Mouse (Mus musculus): Measurements from ENCODE around the gene Traf3ip1. TPM values are rescaled to one million over a fixed set of nuclear protein-coding genes. Genes with fewer than 3 reads are reported as not detected.

Traf3ip1 gene
- polyA plus RNA-seq, 1 experiment, result 20.0 TPM

- no peak overlapping the region for H3K4me3 ChIP-seq (replicated peaks; ENCODE audit: insufficient read depth, low read depth, low read length)
- no peak overlapping the region for H3K27ac ChIP-seq (ENCODE audit: insufficient read depth, low read length)
- no peaks in the 10 kb centered on the region for H3K27me3 ChIP-seq (ENCODE audit: control insufficient read depth, insufficient read depth, low read length)
- DNase-seq, result no peak
- no peaks in the 10 kb centered on the region; the same call in 1 of the 2 replicates for H3K4me1 ChIP-seq (ENCODE audit: control insufficient read depth, insufficient read depth, low read length)
- TF ChIP-seq CTCF (IDR thresholded peaks at IDR 0.05; ENCODE audit: borderline replicate concordance, insufficient read depth, low read depth, low read length), result no peak
- TF ChIP-seq POLR2A (IDR thresholded peaks at IDR 0.05; ENCODE audit: borderline replicate concordance, insufficient read depth, low read length), result no peak
- WGBS, result 80% methylated on average over 2 of the region's 2 CpGs
Measured at GRCm38 (mm10) chr1:91567269-91567668, 72.8 kb downstream of the Traf3ip1 start.

- H3K4me1 ChIP-seq (ENCODE audit: control insufficient read depth, insufficient read depth, low read length), result no peaks in the 10 kb centered on the region
- WGBS, result 81% methylated on average over 10 of the region's 10 CpGs
- no peak for TF ChIP-seq CTCF (IDR thresholded peaks at IDR 0.05; ENCODE audit: borderline replicate concordance, insufficient read depth, low read depth, low read length)
- no peak for TF ChIP-seq POLR2A (IDR thresholded peaks at IDR 0.05; ENCODE audit: borderline replicate concordance, insufficient read depth, low read length)
- H3K27me3 ChIP-seq (ENCODE audit: control insufficient read depth, insufficient read depth, low read length), result no peaks in the 10 kb centered on the region
- no peak overlapping the region for H3K4me3 ChIP-seq (replicated peaks; ENCODE audit: insufficient read depth, low read depth, low read length)
- no peak overlapping the region for H3K27ac ChIP-seq (ENCODE audit: insufficient read depth, low read length)
- DNase-seq, result no peak
Measured at GRCm38 (mm10) chr1:91572458-91572857, 78.0 kb downstream of the Traf3ip1 start.

- WGBS, result 67% methylated on average over 3 of the region's 3 CpGs
- peak; percentile 17 to 23 for DNase-seq
- no peak for TF ChIP-seq POLR2A (IDR thresholded peaks at IDR 0.05; ENCODE audit: borderline replicate concordance, insufficient read depth, low read length)
- TF ChIP-seq CTCF (IDR thresholded peaks at IDR 0.05; ENCODE audit: borderline replicate concordance, insufficient read depth, low read depth, low read length), result peak; percentile 57
- Histone ChIP-seq H3K27ac (ENCODE audit: insufficient read depth, low read length) (no peak overlapping the region), H3K4me3 (replicated peaks; ENCODE audit: insufficient read depth, low read depth, low read length) (no peak overlapping the region), H3K27me3 (ENCODE audit: control insufficient read depth, insufficient read depth, low read length) (no peaks in the 10 kb centered on the region), H3K4me1 (ENCODE audit: control insufficient read depth, insufficient read depth, low read length) (no peaks in the 10 kb centered on the region; the same call in 1 of the 2 replicates)
Measured at GRCm38 (mm10) chr1:91574208-91574607, 79.8 kb downstream of the Traf3ip1 start.

GRCm38 (mm10) chr1:91577883-91578517 is 83.6 kb downstream of the Traf3ip1 start:
- no peak for DNase-seq
- WGBS, result 72% methylated on average over 7 of the region's 7 CpGs
- Histone ChIP-seq H3K4me3 (replicated peaks; ENCODE audit: insufficient read depth, low read depth, low read length) (no peak overlapping the region), H3K4me1 (ENCODE audit: control insufficient read depth, insufficient read depth, low read length) (no peaks in the 10 kb centered on the region; the same call in 1 of the 2 replicates), H3K27ac (ENCODE audit: insufficient read depth, low read length) (no peak overlapping the region), H3K27me3 (ENCODE audit: control insufficient read depth, insufficient read depth, low read length) (no peaks in the 10 kb centered on the region)
- TF ChIP-seq CTCF (IDR thresholded peaks at IDR 0.05; ENCODE audit: borderline replicate concordance, insufficient read depth, low read depth, low read length), result no peak
- TF ChIP-seq POLR2A (IDR thresholded peaks at IDR 0.05; ENCODE audit: borderline replicate concordance, insufficient read depth, low read length), result no peak

Other genes starting within 250 kb of the Traf3ip1 start
- 70.7 and 72.3 TPM in 2 replicates for gene Ube2f, start 244.3 kb upstream of the Traf3ip1 start, polyA plus RNA-seq (2012; rRNA removed)
- gene Scly, start 196.3 kb upstream of the Traf3ip1 start, polyA plus RNA-seq (2012; rRNA removed), result 28.7 and 29.9 TPM in 2 replicates
- 0.03 and 0.05 TPM in 2 replicates for gene Espnl, start 172.6 kb upstream of the Traf3ip1 start, polyA plus RNA-seq (2012; rRNA removed)
- 0.13 and 0.14 TPM in 2 replicates for gene Klhl30, start 143.6 kb upstream of the Traf3ip1 start, polyA plus RNA-seq (2012; rRNA removed)
- 0.11 TPM in 1 of 2 replicates, not detected in the other for gene Erfe, start 128.2 kb upstream of the Traf3ip1 start, polyA plus RNA-seq (2012; rRNA removed)
- 101 and 103 TPM in 2 replicates for gene Ilkap, start 95.8 kb upstream of the Traf3ip1 start, polyA plus RNA-seq (2012; rRNA removed)
- gene Hes6, start 80.6 kb upstream of the Traf3ip1 start, polyA plus RNA-seq (2012; rRNA removed), result 28.2 and 31.4 TPM in 2 replicates
- gene Per2, start 35.3 kb upstream of the Traf3ip1 start, polyA plus RNA-seq (2012; rRNA removed), result 15.4 and 18.1 TPM in 2 replicates
- gene Asb1, start 45.9 kb downstream of the Traf3ip1 start, polyA plus RNA-seq (2012; rRNA removed), result 17.2 and 20.1 TPM in 2 replicates